In genomic region chr3:157566725-157567565, GRCm38 (mm10) we compare ENCODE assay signal across 8 mouse cellular contexts. TPM values are rescaled to one million over a fixed set of nuclear protein-coding genes. Genes with fewer than 3 reads are reported as not detected.
DNase-seq lines count a peak whose midpoint lies in the region; ATAC-seq and TF ChIP-seq lines count a peak whose summit lies in the region.

Ptger3 (plus strand) TSS chr3:157566892.

- no peak within 1 kb of the TSS for H3K27ac ChIP-seq in layer of hippocampus, adult 2 months
- H3K27ac ChIP-seq in liver, embryonic 12.5 days = no peak within 1 kb of the TSS
- H3K27ac ChIP-seq in neural tube, embryonic 12.5 days = no peak within 1 kb of the TSS

- no peak for DNase-seq in layer of hippocampus, adult 2 months (ENCODE audit: low spot score in 2 of 2)
- DNase-seq in layer of hippocampus, adult 9-10 months (ENCODE audit: low spot score) = no peak
- DNase-seq in brain, embryonic 14.5 days (ENCODE audit: low read depth) = peak; percentile 34
- peak; percentile 40 to 44 for DNase-seq in frontal cortex, postnatal 36 days (ENCODE audit: low spot score in 2 of 2)
- DNase-seq in kidney, adult 9 months = peak; percentile 60
- peak; percentile 14 for DNase-seq in urinary bladder, postnatal 25 days (ENCODE audit: low spot score)

- H3K36me3 ChIP-seq in liver, embryonic 12.5 days = no peaks in the 10 kb centered on the region
- no peaks in the 10 kb centered on the region for H3K36me3 ChIP-seq in neural tube, embryonic 12.5 days

- peak within 1 kb of the TSS; percentile 54 for H3K4me3 ChIP-seq in layer of hippocampus, adult 2 months
- H3K4me3 ChIP-seq in liver, embryonic 12.5 days = peak within 1 kb of the TSS; percentile 62
- H3K4me3 ChIP-seq in neural tube, embryonic 12.5 days = peak within 1 kb of the TSS; percentile 42

- H3K27me3 ChIP-seq in liver, embryonic 12.5 days (replicated peaks) = peaks cover 32% of the 10 kb centered on the region
- H3K27me3 ChIP-seq in neural tube, embryonic 12.5 days (replicated peaks) = peaks cover 40% of the 10 kb centered on the region

- peaks cover 30% of the 10 kb centered on the region for H3K4me1 ChIP-seq in liver, embryonic 12.5 days
- peaks cover 12% of the 10 kb centered on the region for H3K4me1 ChIP-seq in neural tube, embryonic 12.5 days

- peak; percentile 77 for ATAC-seq in liver, embryonic 12.5 days
- peak; percentile 76 for ATAC-seq in neural tube, embryonic 12.5 days (ENCODE audit: low FRiP score, low read depth)

- H3K4me2 ChIP-seq in liver, embryonic 12.5 days = peak within 1 kb of the TSS; percentile 93
- H3K4me2 ChIP-seq in neural tube, embryonic 12.5 days (replicated peaks) = peak within 1 kb of the TSS; percentile 76

- WGBS in liver, embryonic 12.5 days (ENCODE audit: insufficient replicate concordance) = under 1% methylated on average over 83 of the region's 84 CpGs
- WGBS in neural tube, embryonic 12.5 days = 2% methylated on average over 84 of the region's 84 CpGs

- H3K9ac ChIP-seq in liver, embryonic 12.5 days = peak within 1 kb of the TSS; percentile 63
- H3K9ac ChIP-seq in neural tube, embryonic 12.5 days = peak within 1 kb of the TSS; percentile 21; the same call in 1 of the 2 replicates

- TF ChIP-seq POLR2A in brain, embryonic 14.5 days (IDR thresholded peaks at IDR 0.05; ENCODE audit: borderline replicate concordance, extremely low read depth, insufficient read depth, insufficient read length, poor library complexity, severe bottlenecking) = no peak

- no peak for TF ChIP-seq CTCF in layer of hippocampus, adult 2 months (conservative IDR thresholded peaks at IDR 0.05)
- TF ChIP-seq CTCF in brain, embryonic 14.5 days (IDR thresholded peaks at IDR 0.05; ENCODE audit: borderline replicate concordance, extremely low read depth, insufficient read depth, insufficient read length) = no peak

- no peaks in the 10 kb centered on the region for H3K9me3 ChIP-seq in liver, embryonic 12.5 days (replicated peaks)
- no peaks in the 10 kb centered on the region for H3K9me3 ChIP-seq in neural tube, embryonic 12.5 days

RNA-seq across cellular contexts. Expression of gene Ptger3, which starts in this region (rescaled TPM):
- total RNA-seq in layer of hippocampus, adult 2 months (2021) = 1 to 10 TPM; 1.8 to 2.0 TPM
- 0.85 and 1.7 TPM in 2 replicates for polyA plus RNA-seq in brain, embryonic 14.5 days (2012; rRNA removed)
- polyA plus RNA-seq in liver, embryonic 12.5 days (2016; fragmentation: Nextera tagmentation; extraction: Ambion mirVana) = 9.5 and 9.6 TPM in 2 replicates
- polyA plus RNA-seq in neural tube, embryonic 12.5 days (2016; fragmentation: Nextera tagmentation; extraction: Ambion mirVana) = 2.8 and 2.9 TPM in 2 replicates

Comparison
In these comparisons a context has a peak if more than half of its experiments do, and no peak if none do; other contexts are left out.
1. DNase-seq: peak in brain, embryonic 14.5 days (single experiment), frontal cortex, postnatal 36 days (2 of 2), kidney, adult 9 months (single experiment) and urinary bladder, postnatal 25 days (single experiment); none in layer of hippocampus, adult 2 months (0 of 2) and layer of hippocampus, adult 9-10 months (single experiment).
2. Peak in every context shown above with its lines, with median percentiles within 50 percentile points of each other: H3K4me3 ChIP-seq.